Mouse (Mus musculus): ENCODE measurements around the gene Enpp5. TPM values are rescaled to one million over a fixed set of nuclear protein-coding genes. Genes with fewer than 3 reads are reported as not detected.

Enpp5 gene
- 18.5 TPM for polyA plus RNA-seq (2014; fragmentation: Illumina TruSeq; extraction: RNeasy Lipid Tissue Mini Kit (QIAGEN cat#74804); ENCODE audit: low read depth, low replicate concordance)

GRCm38 (mm10) chr17:44078631-44079350, at the start of gene Enpp5:
Gene Enpp5, plus strand, starts transcription at chr17:44078813.

GRCm38 (mm10) chr17:44105287-44106138, 26.9 kb downstream of the Enpp5 start, which contains the start of gene Enpp4:
Gene Enpp4, minus strand, starts transcription at chr17:44105809.

Other genes with a start within 250 kb of the Enpp5 start
- gene Enpp4, start 27.0 kb downstream of the Enpp5 start, polyA plus RNA-seq (2014; fragmentation: Illumina TruSeq; extraction: RNeasy Lipid Tissue Mini Kit (QIAGEN cat#74804); ENCODE audit: low read depth, low replicate concordance): 20.9 TPM
- gene Clic5, start 109.8 kb downstream of the Enpp5 start, polyA plus RNA-seq (2014; fragmentation: Illumina TruSeq; extraction: RNeasy Lipid Tissue Mini Kit (QIAGEN cat#74804); ENCODE audit: low read depth, low replicate concordance): 121 TPM

All from heart, adult 10 weeks (tissue).